Mouse (Mus musculus) thymus, adult 2 months (tissue): ENCODE data around the gene Adamts2.

ENCODE experiments used
- CTCF ChIP-seq: fragments of 200-500 bp; IDR thresholded peaks from 2 replicates; pipeline ENCODE4 v1.5.1; 2012; ENCODE audit warnings: mild to moderate bottlenecking, control low read depth, low read length, moderate library complexity, borderline replicate concordance; ENCODE audit not compliant: control insufficient read depth, poor library complexity, insufficient read depth; ENCODE audit errors: extremely low read depth
- POLR2A ChIP-seq: fragments of 200-500 bp; IDR thresholded peaks from 2 replicates; pipeline ENCODE4 v1.6.1; 2012; ENCODE audit warnings: mild to moderate bottlenecking, low read length, control low read depth, moderate library complexity; ENCODE audit not compliant: control insufficient read depth, poor library complexity, insufficient read depth; ENCODE audit errors: extremely low read depth

DNA sequence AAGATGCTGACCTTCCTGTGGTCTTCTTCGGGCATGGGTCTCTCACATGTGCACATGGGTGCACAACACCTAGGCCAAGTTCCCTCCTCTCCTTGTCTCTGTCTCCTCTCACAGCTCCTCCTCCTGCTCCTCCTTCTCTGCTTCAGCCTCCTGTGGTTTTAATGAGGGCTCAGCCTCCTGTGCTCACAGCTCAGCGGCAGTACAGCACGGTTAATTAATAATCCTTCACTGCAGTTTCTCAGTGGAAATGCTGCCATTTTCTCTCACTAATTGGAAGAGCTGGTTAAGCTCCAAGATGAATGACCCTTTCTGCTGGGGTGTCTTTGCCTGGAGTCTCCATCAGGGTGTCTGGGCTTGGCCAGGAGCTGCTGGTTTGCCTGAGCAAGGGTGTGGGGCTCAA is 27.0 kb downstream of the Adamts2 start:
- TF ChIP-seq CTCF (no peak), POLR2A (no peak)
